Mouse (Mus musculus) limb, embryonic 15.5 days (tissue): ENCODE results near the gene Pde4dip. TPM values are rescaled to one million over a fixed set of nuclear protein-coding genes. Genes with fewer than 3 reads are reported as not detected.

Experiments
- ATAC-seq: fragments of 200-750 bp; cut with Nextera tagmentation; 2 replicates; pipeline ENCODE4 v1.8.0; 2017; ENCODE audit warnings: low read depth, moderate TSS enrichment; ENCODE audit not compliant: insufficient number of reproducible peaks, low FRiP score, low TSS enrichment
- H3K27ac ChIP-seq: fragments of 300-500 bp; sonication (generic); 2 replicates; pipeline ENCODE4 v1.5.1; 2015; ENCODE audit warnings: moderate library complexity, mild to moderate bottlenecking, inconsistent platforms
- H3K27me3 ChIP-seq: fragments of 300-500 bp; sonication (generic); 2 replicates; pipeline ENCODE4 v1.6.1; 2015; ENCODE audit warnings: inconsistent platforms
- H3K36me3 ChIP-seq: fragments of 300-500 bp; sonication (generic); 2 replicates; pipeline ENCODE4 v1.6.1; 2015; ENCODE audit warnings: inconsistent platforms
- H3K4me1 ChIP-seq: fragments of 300-500 bp; sonication (generic); 2 replicates; pipeline ENCODE4 v1.6.1; 2015; ENCODE audit warnings: inconsistent platforms
- H3K4me2 ChIP-seq: fragments of 300-500 bp; sonication (generic); 2 replicates; pipeline ENCODE4 v1.6.1; 2015; ENCODE audit warnings: mild to moderate bottlenecking, inconsistent platforms
- H3K4me3 ChIP-seq: fragments of 300-500 bp; sonication (generic); 2 replicates; pipeline ENCODE4 v1.5.1; 2015; ENCODE audit warnings: mild to moderate bottlenecking, inconsistent platforms
- H3K9ac ChIP-seq: fragments of 300-500 bp; sonication (generic); 2 replicates; pipeline ENCODE4 v1.6.1; 2015; ENCODE audit warnings: inconsistent platforms
- H3K9me3 ChIP-seq: fragments of 300-500 bp; sonication (generic); 2 replicates; pipeline ENCODE4 v1.6.1; 2016; ENCODE audit warnings: inconsistent platforms
- whole genome bisulfite sequencing: fragments of 180-500 bp; shearing (Covaris S2); methylation state at CpG from one replicate; pipeline ENCODE4 v1.1.7; 2015; 5-methylcytosine and 5-hydroxymethylcytosine counted together
- polyA plus RNA-seq: library from polyadenylated mRNA; unstranded; fragments of >200 nt; fragmentation: Nextera tagmentation; extraction: Ambion mirVana; gene quantifications from 2 replicates; pipeline ENCODE4 v1.2.1, GENCODE M21; 2015

Gene Pde4dip
- polyA plus RNA-seq, 1 experiment from 2014 or later = 33.6 TPM

GRCm38 (mm10) chr3:97789317-97789716, 99.2 kb downstream of the Pde4dip start:
- H3K4me2 ChIP-seq = no peak overlapping the region
- no peaks in the 10 kb centered on the region for H3K27me3 ChIP-seq
- H3K4me3 ChIP-seq = no peak overlapping the region
- ATAC-seq = no peak
- no peaks in the 10 kb centered on the region for H3K36me3 ChIP-seq
- H3K27ac ChIP-seq = no peak overlapping the region
- H3K4me1 ChIP-seq = no peaks in the 10 kb centered on the region
- H3K9me3 ChIP-seq = no peaks in the 10 kb centered on the region
- H3K9ac ChIP-seq = no peak overlapping the region

DNA sequence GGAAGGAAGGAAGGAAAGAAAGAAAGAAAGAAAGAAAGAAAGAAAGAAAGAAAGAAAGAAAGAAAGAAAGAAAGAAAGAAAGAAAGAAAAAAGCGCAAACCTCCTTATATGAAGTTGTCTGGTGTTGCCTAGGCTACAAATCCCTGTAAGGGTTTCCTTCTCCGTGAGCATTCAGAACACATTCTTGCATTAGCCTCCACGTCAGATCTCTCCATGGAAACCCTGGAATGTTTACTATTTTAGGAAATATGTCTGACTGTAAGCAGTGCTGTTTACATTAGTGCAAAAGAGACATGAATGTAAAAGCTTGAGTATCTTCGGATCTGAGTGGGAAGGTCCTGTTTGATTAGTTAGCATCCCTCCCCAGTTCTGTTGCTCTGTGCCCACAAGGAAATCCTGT, 112.3 kb downstream of the Pde4dip start:
- Histone ChIP-seq H3K36me3 (no peaks in the 10 kb centered on the region), H3K4me1 (no peaks in the 10 kb centered on the region), H3K27ac (no peak overlapping the region), H3K4me2 (no peak overlapping the region), H3K9ac (no peak overlapping the region), H3K27me3 (no peaks in the 10 kb centered on the region), H3K4me3 (no peak overlapping the region), H3K9me3 (no peaks in the 10 kb centered on the region)
- WGBS = 35% methylated on average over 4 of the region's 4 CpGs
- ATAC-seq = no peak

DNA sequence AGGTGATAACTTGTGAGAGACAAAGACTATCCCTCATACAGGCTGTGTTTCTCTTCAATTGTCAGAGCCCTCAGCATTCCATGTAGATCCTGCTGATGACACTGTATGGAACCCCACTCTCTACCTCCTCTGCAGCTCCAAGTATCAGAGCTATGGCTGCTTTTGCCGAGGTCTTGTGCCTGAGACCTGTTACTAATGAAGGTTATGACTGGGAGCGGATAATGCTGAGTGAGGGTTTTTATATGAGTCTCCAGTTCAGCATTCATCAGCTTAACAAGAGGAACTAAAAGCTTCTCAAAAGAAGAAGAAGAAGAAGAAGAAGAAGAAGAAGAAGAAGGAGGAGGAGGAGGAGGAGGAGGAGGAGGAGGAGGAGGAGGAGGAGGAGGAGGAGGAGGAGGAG, 112.8 kb downstream of the Pde4dip start:
- no peaks in the 10 kb centered on the region for H3K36me3 ChIP-seq
- no peak overlapping the region for H3K4me2 ChIP-seq
- 52% methylated on average over 2 of the region's 2 CpGs for WGBS
- no peaks in the 10 kb centered on the region for H3K27me3 ChIP-seq
- H3K27ac ChIP-seq = no peak overlapping the region
- H3K4me1 ChIP-seq = no peaks in the 10 kb centered on the region
- H3K9ac ChIP-seq = no peak overlapping the region
- no peak overlapping the region for H3K4me3 ChIP-seq
- ATAC-seq = no peak
- no peaks in the 10 kb centered on the region for H3K9me3 ChIP-seq

DNA sequence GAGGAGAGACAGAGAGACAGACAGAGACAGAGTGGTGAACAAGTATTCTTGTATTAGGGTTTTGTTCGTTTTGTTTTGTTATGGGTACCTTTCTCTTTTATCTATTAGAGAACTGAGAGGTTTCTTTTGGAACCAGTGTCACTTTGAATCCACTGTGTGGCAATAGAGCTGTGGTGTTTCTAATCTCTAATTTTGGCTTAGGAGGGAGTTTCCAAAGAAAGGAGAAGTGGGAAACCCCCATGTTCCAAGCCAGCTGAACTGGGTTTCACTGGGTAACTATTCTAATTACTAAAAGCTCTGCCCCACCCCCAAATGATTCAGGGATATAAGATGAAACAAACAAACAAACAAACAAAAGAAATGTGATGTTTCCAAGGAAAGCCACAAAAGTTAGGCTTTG, 113.6 kb downstream of the Pde4dip start:
- Histone ChIP-seq H3K9ac (no peak overlapping the region), H3K36me3 (no peaks in the 10 kb centered on the region), H3K9me3 (no peaks in the 10 kb centered on the region), H3K4me1 (no peaks in the 10 kb centered on the region), H3K27me3 (no peaks in the 10 kb centered on the region), H3K4me2 (no peak overlapping the region), H3K27ac (no peak overlapping the region), H3K4me3 (no peak overlapping the region)
- WGBS = 72% methylated on average over 1 of the region's 1 CpGs
- no peak for ATAC-seq

DNA sequence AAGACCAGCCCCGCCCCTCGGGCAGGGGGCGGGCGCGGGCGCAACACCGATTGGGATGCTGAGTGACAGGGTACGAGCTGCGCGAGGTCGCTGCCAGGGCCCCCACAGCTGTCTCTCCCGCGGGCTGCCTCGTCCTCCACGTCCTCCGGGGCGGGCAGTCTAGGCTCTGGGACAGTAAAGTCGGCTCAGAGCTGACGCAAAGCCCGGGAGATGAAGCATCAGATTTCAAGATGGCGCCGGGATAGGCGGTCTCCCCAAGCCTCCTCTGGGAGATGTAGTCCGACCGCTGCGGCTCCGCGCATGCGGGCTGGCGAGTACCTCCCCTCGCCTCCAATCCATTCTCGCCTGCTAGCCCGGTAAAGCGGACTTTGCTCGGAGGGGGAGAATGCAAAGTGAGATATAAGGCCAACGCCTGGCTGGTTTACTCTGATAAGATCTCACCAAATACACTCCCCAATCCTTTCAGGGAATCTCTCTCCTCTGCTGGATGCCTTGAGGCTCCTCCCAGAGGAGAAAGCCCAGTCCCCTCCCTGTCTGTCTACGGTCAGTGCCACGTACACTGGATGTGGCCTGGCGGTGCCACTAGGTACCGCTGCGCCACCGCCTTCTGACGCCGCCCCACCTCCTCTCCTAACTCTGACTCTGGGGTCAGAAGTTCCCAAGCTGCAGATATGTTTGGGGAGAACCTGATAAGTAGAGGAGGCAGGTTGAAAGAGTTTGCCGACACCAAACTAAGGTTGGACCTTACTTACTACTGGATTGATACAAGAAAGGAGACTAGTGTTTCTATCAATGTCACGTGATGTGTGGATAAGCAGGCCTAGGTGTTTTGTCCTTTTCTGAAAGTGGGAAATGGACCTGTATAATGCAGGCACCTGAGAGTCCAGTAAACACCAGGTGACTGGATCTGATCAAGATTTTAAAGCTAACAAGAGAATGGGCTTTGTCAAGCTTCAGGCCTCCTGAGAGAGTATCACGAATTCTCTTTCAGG, 120.4 kb downstream of the Pde4dip start:
- Histone ChIP-seq H3K4me1 (peaks cover 20% of the 10 kb centered on the region), H3K36me3 (no peaks in the 10 kb centered on the region), H3K4me2 (peak overlapping the region; percentile 83), H3K4me3 (peak overlapping the region; percentile 81), H3K9ac (peak overlapping the region; percentile 75), H3K27me3 (no peaks in the 10 kb centered on the region), H3K9me3 (no peaks in the 10 kb centered on the region), H3K27ac (peak overlapping the region; percentile 90)
- WGBS = 3% methylated on average over 46 of the region's 47 CpGs
- ATAC-seq = peak; percentile 99

- Histone ChIP-seq H3K4me3 (peak overlapping the region; percentile 81), H3K27ac (peak overlapping the region; percentile 90), H3K9me3 (no peaks in the 10 kb centered on the region), H3K27me3 (no peaks in the 10 kb centered on the region), H3K9ac (peak overlapping the region; percentile 75), H3K36me3 (no peaks in the 10 kb centered on the region), H3K4me2 (peak overlapping the region; percentile 83), H3K4me1 (peaks cover 23% of the 10 kb centered on the region)
- no peak for ATAC-seq
- 4% methylated on average over 40 of the region's 40 CpGs for WGBS
Observed at GRCm38 (mm10) chr3:97767041-97767770, 121.3 kb downstream of the Pde4dip start.

- Histone ChIP-seq H3K36me3 (no peaks in the 10 kb centered on the region), H3K27me3 (no peaks in the 10 kb centered on the region), H3K9ac (no peak overlapping the region), H3K4me2 (peak overlapping the region; percentile 83), H3K27ac (no peak overlapping the region), H3K4me3 (peak overlapping the region; percentile 81), H3K4me1 (peaks cover 23% of the 10 kb centered on the region), H3K9me3 (no peaks in the 10 kb centered on the region)
- WGBS = 38% methylated on average over 9 of the region's 9 CpGs
- no peak for ATAC-seq
Observed at GRCm38 (mm10) chr3:97766459-97766858, 122.0 kb downstream of the Pde4dip start.

DNA sequence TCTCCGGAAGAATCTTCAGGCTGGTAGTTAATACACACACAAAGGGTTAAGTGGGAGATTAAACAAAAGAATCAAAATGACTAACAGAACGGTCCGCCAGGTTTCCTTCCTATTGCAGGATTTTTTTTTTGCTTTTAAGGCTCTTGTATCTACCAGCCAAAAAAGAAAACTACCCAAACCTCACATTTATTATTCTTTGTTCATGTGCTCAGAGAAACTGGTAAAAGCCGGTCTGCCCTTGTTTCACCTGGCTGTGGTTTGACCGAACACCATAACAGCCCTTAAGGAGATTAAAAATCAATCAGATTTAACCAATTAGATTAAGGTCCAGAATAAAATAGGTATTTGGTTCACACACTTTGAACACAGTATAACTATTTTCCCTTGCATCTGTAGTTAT, 124.4 kb downstream of the Pde4dip start:
- Histone ChIP-seq H3K9me3 (no peaks in the 10 kb centered on the region), H3K4me1 (peaks cover 28% of the 10 kb centered on the region), H3K4me2 (peak overlapping the region; percentile 22; the same call in 1 of the 2 replicates), H3K36me3 (no peaks in the 10 kb centered on the region), H3K9ac (no peak overlapping the region), H3K27ac (no peak overlapping the region), H3K4me3 (0 out of 2 replicates have a peak overlapping the region, but pooled peaks have one; percentile 7), H3K27me3 (no peaks in the 10 kb centered on the region)
- ATAC-seq = no peak
- WGBS = 61% methylated on average over 5 of the region's 5 CpGs

- H3K9me3 ChIP-seq = no peaks in the 10 kb centered on the region
- H3K36me3 ChIP-seq = peaks cover 16% of the 10 kb centered on the region
- 81% methylated on average over 6 of the region's 6 CpGs for WGBS
- ATAC-seq = no peak
- H3K9ac ChIP-seq = no peak overlapping the region
- no peak overlapping the region for H3K4me3 ChIP-seq
- H3K4me1 ChIP-seq = peaks cover 28% of the 10 kb centered on the region
- no peak overlapping the region for H3K27ac ChIP-seq
- no peak overlapping the region for H3K4me2 ChIP-seq
- no peaks in the 10 kb centered on the region for H3K27me3 ChIP-seq
Observed at GRCm38 (mm10) chr3:97761951-97762350, 126.6 kb downstream of the Pde4dip start.

GRCm38 (mm10) chr3:97761168-97761567, 127.3 kb downstream of the Pde4dip start:
- Histone ChIP-seq H3K4me3 (no peak overlapping the region), H3K27me3 (no peaks in the 10 kb centered on the region), H3K9me3 (no peaks in the 10 kb centered on the region), H3K9ac (no peak overlapping the region), H3K36me3 (peaks cover 24% of the 10 kb centered on the region), H3K4me2 (no peak overlapping the region), H3K4me1 (peaks cover 20% of the 10 kb centered on the region), H3K27ac (no peak overlapping the region)
- WGBS = 91% methylated on average over 5 of the region's 5 CpGs
- ATAC-seq = no peak

DNA sequence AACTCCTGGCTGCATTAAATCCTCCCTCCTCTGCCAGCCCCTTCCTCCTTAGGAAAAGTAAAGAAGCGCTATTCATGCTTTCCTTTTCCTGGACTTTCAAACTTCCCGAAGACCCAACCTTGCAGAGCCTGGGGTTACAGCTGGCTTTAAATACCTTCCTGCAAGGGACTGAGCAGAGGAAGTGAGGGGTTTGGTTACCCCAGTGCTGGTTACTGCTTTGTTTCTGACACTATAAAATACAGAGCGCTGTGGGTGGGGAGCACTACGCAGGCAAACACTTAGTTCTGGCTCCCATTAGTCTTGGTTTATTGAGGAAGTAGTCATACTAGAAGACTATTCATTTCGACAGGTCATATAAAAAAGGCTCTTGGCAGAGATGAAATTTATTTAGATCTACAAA, 128.7 kb downstream of the Pde4dip start:
- ATAC-seq = no peak
- no peak overlapping the region for H3K4me3 ChIP-seq
- no peaks in the 10 kb centered on the region for H3K27me3 ChIP-seq
- no peak overlapping the region for H3K27ac ChIP-seq
- WGBS = 40% methylated on average over 5 of the region's 5 CpGs
- H3K4me2 ChIP-seq = no peak overlapping the region
- no peak overlapping the region for H3K9ac ChIP-seq
- peaks cover 33% of the 10 kb centered on the region for H3K36me3 ChIP-seq
- peaks cover 20% of the 10 kb centered on the region for H3K4me1 ChIP-seq
- no peaks in the 10 kb centered on the region for H3K9me3 ChIP-seq

DNA sequence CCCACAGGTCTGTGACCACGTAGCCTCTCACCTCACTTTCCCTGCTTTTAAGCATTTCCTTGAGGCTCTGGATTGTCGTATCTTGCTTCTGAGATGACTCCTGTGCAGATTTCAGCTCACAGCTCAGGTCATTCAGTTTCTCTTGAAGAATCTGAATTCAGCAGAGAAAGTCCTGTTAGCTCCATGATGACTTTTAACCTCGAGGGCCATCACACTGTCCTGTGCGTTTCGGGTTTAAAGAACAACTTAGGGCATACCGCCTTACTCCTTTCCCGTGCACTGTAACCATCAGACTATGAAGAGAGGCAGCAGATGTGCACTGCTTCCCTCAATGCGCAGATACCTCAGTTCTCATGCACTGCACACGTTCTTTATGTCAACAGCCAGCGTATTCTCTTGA, 131.0 kb downstream of the Pde4dip start:
- H3K27ac ChIP-seq = no peak overlapping the region
- WGBS = 94% methylated on average over 10 of the region's 10 CpGs
- ATAC-seq = no peak

More for the DNA sequence above, 131.0 kb downstream of the Pde4dip start:
- peaks cover 55% of the 10 kb centered on the region for H3K36me3 ChIP-seq
- H3K4me3 ChIP-seq = no peak overlapping the region
- H3K4me2 ChIP-seq = no peak overlapping the region
- H3K27me3 ChIP-seq = no peaks in the 10 kb centered on the region
- peaks cover 5% of the 10 kb centered on the region for H3K4me1 ChIP-seq
- no peaks in the 10 kb centered on the region for H3K9me3 ChIP-seq
- no peak overlapping the region for H3K9ac ChIP-seq
